Mouse (Mus musculus): ENCODE data around the gene Nr1d1. TPM values are rescaled to one million over a fixed set of nuclear protein-coding genes. Genes with fewer than 3 reads are reported as not detected.
A peak's percentile ranks its signal among the peaks of the same experiment; 100 is the strongest.

The Nr1d1 gene
- total RNA-seq, 2 experiments from 2014 or later: 26.3 to 27.6 TPM

GRCm38 (mm10) chr11:98787691-98788090 is 12.6 kb upstream of the Nr1d1 start:
- DNase-seq: no peak

GRCm38 (mm10) chr11:98787229-98787628 is 12.1 kb upstream of the Nr1d1 start:
- DNase-seq: peak; percentile 76

- DNase-seq: peak; percentile 99
Measured at GRCm38 (mm10) chr11:98786359-98787214, 11.5 kb upstream of the Nr1d1 start.

- DNase-seq: peak; percentile 91
Measured at GRCm38 (mm10) chr11:98785772-98786281, 10.7 kb upstream of the Nr1d1 start.

- peak; percentile 53 for DNase-seq
Measured at GRCm38 (mm10) chr11:98785214-98785613, 10.1 kb upstream of the Nr1d1 start.

- no peak for DNase-seq
Measured at GRCm38 (mm10) chr11:98784139-98784538, 9.0 kb upstream of the Nr1d1 start.

- DNase-seq: peak; percentile 96
Measured at GRCm38 (mm10) chr11:98783236-98783696, 8.1 kb upstream of the Nr1d1 start.

- DNase-seq: peak; percentile 52
Measured at GRCm38 (mm10) chr11:98782651-98783235, 7.6 kb upstream of the Nr1d1 start.

GRCm38 (mm10) chr11:98781851-98782512 is 6.8 kb upstream of the Nr1d1 start:
- DNase-seq: peak; percentile 68

GRCm38 (mm10) chr11:98777888-98778287 is 2.8 kb upstream of the Nr1d1 start:
- no peak for DNase-seq

GRCm38 (mm10) chr11:98776843-98777590 is 1.9 kb upstream of the Nr1d1 start:
- DNase-seq: peak; percentile 68

- no peak for DNase-seq
Measured at GRCm38 (mm10) chr11:98776052-98776764, 1.1 kb upstream of the Nr1d1 start.

GRCm38 (mm10) chr11:98775348-98776051 is 367 bp upstream of the Nr1d1 start:
- peak; percentile 99 for DNase-seq

GRCm38 (mm10) chr11:98773635-98774295 is 1.4 kb downstream of the Nr1d1 start:
- peak; percentile 99 for DNase-seq

- peak; percentile 82 for DNase-seq
Measured at GRCm38 (mm10) chr11:98772667-98773171, 2.4 kb downstream of the Nr1d1 start.

- DNase-seq: peak; percentile 66
Measured at GRCm38 (mm10) chr11:98771844-98772525, 3.1 kb downstream of the Nr1d1 start.

- DNase-seq: no peak
Measured at GRCm38 (mm10) chr11:98771131-98771530, 4.0 kb downstream of the Nr1d1 start.

GRCm38 (mm10) chr11:98770096-98770975 is 4.8 kb downstream of the Nr1d1 start:
- no peak for DNase-seq
